In genomic region chr10:116019086-116019860, GRCm38 (mm10) we compare ENCODE assay signal across 8 mouse cellular contexts. TPM values are rescaled to one million over a fixed set of nuclear protein-coding genes. Genes with fewer than 3 reads are reported as not detected.
DNase-seq lines count a peak whose midpoint lies in the region; ATAC-seq and TF ChIP-seq lines count a peak whose summit lies in the region.

No protein-coding gene starts in this region.

- H3K4me2 ChIP-seq in neural tube, embryonic 12.5 days (replicated peaks), result peak overlapping the region; percentile 79

- DNase-seq in gastrocnemius, postnatal 14 days, result peak; percentile 2
- no peak for DNase-seq in gastrocnemius, postnatal 36 days
- peak; percentile 69 to 77 for DNase-seq in cerebellum, postnatal 36 days
- DNase-seq in left cerebral cortex, adult 11 months (ENCODE audit: low spot score), result peak; percentile 27

- H3K9me3 ChIP-seq in E14TG2a.4 (ENCODE audit: low read length), result no peaks in the 10 kb centered on the region
- H3K9me3 ChIP-seq in neural tube, embryonic 12.5 days, result no peaks in the 10 kb centered on the region

- intact Hi-C loops in gastrocnemius, postnatal 14 days (cut with DNase I; ENCODE audit: low total_unique reads), result no loop called here
- intact Hi-C loops in gastrocnemius, postnatal 36 days (cut with DNase I), result no loop called here

- TF ChIP-seq CTCF in E14TG2a.4 (conservative IDR thresholded peaks at IDR 0.05; ENCODE audit: low read length), result no peak

- peak overlapping the region; percentile 82 for H3K4me3 ChIP-seq in E14TG2a.4 (replicated peaks; ENCODE audit: low read length)
- H3K4me3 ChIP-seq in neural tube, embryonic 12.5 days, result peak overlapping the region; percentile 44

- peak overlapping the region; percentile 60 for H3K9ac ChIP-seq in neural tube, embryonic 12.5 days

- no peak overlapping the region for H3K27ac ChIP-seq in neural tube, embryonic 12.5 days

- ATAC-seq in granulocyte monocyte progenitor cell, adult 5-6 weeks (replicated peaks; ENCODE audit: poor library complexity, severe bottlenecking), result peak; percentile 63
- peak; percentile 10; the same call in 1 of the 2 replicates for ATAC-seq in neural tube, embryonic 12.5 days (ENCODE audit: low FRiP score, low read depth)
- no peak for ATAC-seq in erythroblast, adult 5-6 weeks (replicated peaks; ENCODE audit: low FRiP score, poor library complexity, severe bottlenecking)

- H3K27me3 ChIP-seq in E14TG2a.4 (ENCODE audit: insufficient read depth, low read length), result peaks cover 14% of the 10 kb centered on the region
- no peaks in the 10 kb centered on the region for H3K27me3 ChIP-seq in neural tube, embryonic 12.5 days (replicated peaks)

- H3K36me3 ChIP-seq in E14TG2a.4 (ENCODE audit: insufficient read depth, low read length), result no peaks in the 10 kb centered on the region
- no peaks in the 10 kb centered on the region for H3K36me3 ChIP-seq in neural tube, embryonic 12.5 days

- WGBS in neural tube, embryonic 12.5 days, result 8% methylated on average over 20 of the region's 20 CpGs

- peaks cover 18% of the 10 kb centered on the region for H3K4me1 ChIP-seq in E14TG2a.4 (replicated peaks; ENCODE audit: low read depth, low read length)
- peaks cover 13% of the 10 kb centered on the region for H3K4me1 ChIP-seq in neural tube, embryonic 12.5 days

RNA-seq across cellular contexts. Expression of gene Ptprr, which starts 1.3 kb away (rescaled TPM):
- under 1 TPM; 0.68 to 0.71 TPM for total RNA-seq in gastrocnemius, postnatal 14 days (2021)
- total RNA-seq in gastrocnemius, postnatal 36 days (2021), result 1 to 10 TPM in 1 of 2 experiments, under 1 TPM in 1; 0.71 to 1.0 TPM
- total RNA-seq in granulocyte monocyte progenitor cell, adult 5-6 weeks (2014; fragmentation: Nextera tagmentation), result 0.83 TPM in 1 of 2 replicates, not detected in the other
- total RNA-seq in granulocyte monocyte progenitor cell, adult 5-6 weeks (2017), result 0.73 and 2.0 TPM in 2 replicates
- polyA plus RNA-seq in neural tube, embryonic 12.5 days (2016; fragmentation: Nextera tagmentation; extraction: Ambion mirVana), result 18.0 and 29.9 TPM in 2 replicates
- total RNA-seq in erythroblast, adult 5-6 weeks (2015; ENCODE audit: low replicate concordance), result 0.42 and 1.2 TPM in 2 replicates
- total RNA-seq in erythroblast, adult 5-6 weeks (2017; ENCODE audit: low replicate concordance), result 0.85 and 1.1 TPM in 2 replicates

Comparison
In these comparisons a context has a peak if more than half of its experiments do, and no peak if none do; other contexts are left out.
1. DNase-seq: peak in gastrocnemius, postnatal 14 days (single experiment), cerebellum, postnatal 36 days (2 of 2) and left cerebral cortex, adult 11 months (single experiment); none in gastrocnemius, postnatal 36 days (0 of 2).